Mouse (Mus musculus) neutrophil, adult 5-6 weeks (primary cell): Measurements from ENCODE around the gene Ap4m1. TPM values are rescaled to one million over a fixed set of nuclear protein-coding genes. Genes with fewer than 3 reads are reported as not detected.

Experiments
- ATAC-seq: fragments of 151-379, 151-347 bp; 2 replicates; pipeline ENCODE4 v1.8.0; 2017; ENCODE audit warnings: mild to moderate bottlenecking, moderate TSS enrichment; ENCODE audit not compliant: insufficient number of reproducible peaks, poor library complexity, low FRiP score, severe bottlenecking; ENCODE audit errors: extremely low read depth
- total RNA-seq: library from RNA; stranded (forward); fragments of 200-1000 nt; gene quantifications from 2 replicates; pipeline ENCODE4 v1.2.3, GENCODE M21; 2017

Gene Ap4m1
- total RNA-seq = 18.4 and 20.3 TPM in 2 replicates

- peak; percentile 86 for ATAC-seq
These were observed at the start of gene Ap4m1, which contains the start of gene Mcm7 for GRCm38 (mm10) chr5:138171695-138172491. Ap4m1 (plus strand) TSS chr5:138172002. Mcm7 (minus strand) TSS chr5:138172422.

GRCm38 (mm10) chr5:138132425-138133064, 39.3 kb upstream of the Ap4m1 start:
- ATAC-seq = no peak

- no peak for ATAC-seq
These were observed 34.5 kb upstream of the Ap4m1 start for GRCm38 (mm10) chr5:138137257-138137656.

GRCm38 (mm10) chr5:138137935-138138549, 33.8 kb upstream of the Ap4m1 start:
- peak; percentile 48; the same call in 1 of the 2 replicates for ATAC-seq

- ATAC-seq = no peak
These were observed 33.2 kb upstream of the Ap4m1 start for GRCm38 (mm10) chr5:138138585-138138984.

GRCm38 (mm10) chr5:138154390-138154789, 17.4 kb upstream of the Ap4m1 start:
- ATAC-seq = no peak

- ATAC-seq = peak; percentile 96
These were observed 16.3 kb upstream of the Ap4m1 start, which contains the start of gene Zfp113 for GRCm38 (mm10) chr5:138155443-138155976. Zfp113 (minus strand) TSS chr5:138155744.

- ATAC-seq = no peak
These were observed 11.5 kb upstream of the Ap4m1 start for GRCm38 (mm10) chr5:138160224-138160762.

GRCm38 (mm10) chr5:138160842-138161665, 10.7 kb upstream of the Ap4m1 start, which contains the start of gene Cops6:
Cops6 (plus strand) TSS chr5:138161071.
- peak; percentile 98 for ATAC-seq

GRCm38 (mm10) chr5:138163046-138163445, 8.8 kb upstream of the Ap4m1 start:
- ATAC-seq = no peak

GRCm38 (mm10) chr5:138163610-138164009, 8.2 kb upstream of the Ap4m1 start:
- ATAC-seq = no peak

- ATAC-seq = no peak
These were observed 6.2 kb upstream of the Ap4m1 start for GRCm38 (mm10) chr5:138165594-138165993.

GRCm38 (mm10) chr5:138170936-138171561, 753 bp upstream of the Ap4m1 start:
- peak; percentile 77 for ATAC-seq

GRCm38 (mm10) chr5:138173217-138173616, 1.4 kb downstream of the Ap4m1 start:
- ATAC-seq = no peak

GRCm38 (mm10) chr5:138186950-138187638, 15.3 kb downstream of the Ap4m1 start, which contains the start of the genes Taf6 and Cnpy4:
Taf6 (minus strand) TSS chr5:138187451.
Cnpy4 (plus strand) TSS chr5:138187485.
- ATAC-seq = peak; percentile 62

GRCm38 (mm10) chr5:138187661-138188306, 16.0 kb downstream of the Ap4m1 start:
- ATAC-seq = peak; percentile 76
